Mouse (Mus musculus) bone marrow macrophage, adult 2 months (primary cell): ENCODE measurements around the gene Ppp1r3c. TPM values are rescaled to one million over a fixed set of nuclear protein-coding genes. Genes with fewer than 3 reads are reported as not detected.

Experiments used
- H3K27ac ChIP-seq: 2 replicates; pipeline ENCODE4 v1.5.1; 2012; ENCODE audit warnings: low read depth, low read length; ENCODE audit not compliant: insufficient read depth
- H3K4me1 ChIP-seq: 2 replicates; pipeline ENCODE4 v1.6.1; 2012; ENCODE audit warnings: low read length; ENCODE audit not compliant: control insufficient read depth, insufficient read depth
- H3K4me3 ChIP-seq: 2 replicates; pipeline ENCODE4 v1.5.1; 2012; ENCODE audit warnings: mild to moderate bottlenecking, low read length, moderate library complexity; ENCODE audit not compliant: insufficient read depth
- CTCF ChIP-seq: IDR thresholded peaks from 2 replicates; pipeline ENCODE4 v1.5.1; 2012; ENCODE audit warnings: low read depth, mild to moderate bottlenecking, low read length, moderate library complexity
- POLR2A ChIP-seq: IDR thresholded peaks from 2 replicates; pipeline ENCODE4 v1.6.1; 2012; ENCODE audit warnings: mild to moderate bottlenecking, low read depth, low read length, borderline replicate concordance
- polyA plus RNA-seq: library from polyadenylated mRNA; stranded (reverse); fragments of >200 nt; gene quantifications from 2 replicates; pipeline ENCODE4 v1.2.4, GENCODE M21; 2012; ENCODE audit not compliant: missing spikeins, insufficient read depth, insufficient read length

The Ppp1r3c gene
- not detected in 2 replicates for polyA plus RNA-seq

GRCm38 (mm10) chr19:36736537-36736936 lies at the start of gene Ppp1r3c:
TSS of gene Ppp1r3c (minus strand) at chr19:36736653.
- peak within 1 kb of the TSS; percentile 46 for H3K27ac ChIP-seq
- peak within 1 kb of the TSS; percentile 60 for H3K4me3 ChIP-seq
- H3K4me1 ChIP-seq = peaks cover 7% of the 10 kb centered on the region
- peak; percentile 53; the same call in 1 of the 2 replicates for TF ChIP-seq POLR2A
- TF ChIP-seq CTCF = no peak

GRCm38 (mm10) chr19:36783179-36783578 lies 46.7 kb upstream of the Ppp1r3c start:
- Histone ChIP-seq H3K4me1 (peaks cover 6% of the 10 kb centered on the region), H3K4me3 (no peak overlapping the region), H3K27ac (no peak overlapping the region)

GRCm38 (mm10) chr19:36782591-36782990 lies 46.1 kb upstream of the Ppp1r3c start:
- Histone ChIP-seq H3K4me1 (peaks cover 6% of the 10 kb centered on the region), H3K27ac (no peak overlapping the region), H3K4me3 (no peak overlapping the region)
- no peak for TF ChIP-seq CTCF
- no peak for TF ChIP-seq POLR2A

More at GRCm38 (mm10) chr19:36783179-36783578, 46.7 kb upstream of the Ppp1r3c start:
- TF ChIP-seq CTCF (no peak), POLR2A (no peak)

- peaks cover 6% of the 10 kb centered on the region for H3K4me1 ChIP-seq
- no peak overlapping the region for H3K4me3 ChIP-seq
- H3K27ac ChIP-seq = no peak overlapping the region
- no peak for TF ChIP-seq POLR2A
- no peak for TF ChIP-seq CTCF
Measured at GRCm38 (mm10) chr19:36781996-36782395, 45.5 kb upstream of the Ppp1r3c start.

GRCm38 (mm10) chr19:36780375-36780774 lies 43.9 kb upstream of the Ppp1r3c start:
- no peak for TF ChIP-seq POLR2A
- no peak for TF ChIP-seq CTCF
- Histone ChIP-seq H3K27ac (no peak overlapping the region), H3K4me1 (peaks cover 6% of the 10 kb centered on the region), H3K4me3 (no peak overlapping the region)

GRCm38 (mm10) chr19:36779765-36780164 lies 43.3 kb upstream of the Ppp1r3c start:
- no peak for TF ChIP-seq CTCF
- no peak for TF ChIP-seq POLR2A
- H3K4me3 ChIP-seq = no peak overlapping the region
- no peak overlapping the region for H3K27ac ChIP-seq
- H3K4me1 ChIP-seq = peaks cover 6% of the 10 kb centered on the region

GRCm38 (mm10) chr19:36775531-36775930 lies 39.1 kb upstream of the Ppp1r3c start:
- TF ChIP-seq CTCF (no peak), POLR2A (no peak)
- no peaks in the 10 kb centered on the region for H3K4me1 ChIP-seq
- H3K4me3 ChIP-seq = no peak overlapping the region
- no peak overlapping the region for H3K27ac ChIP-seq

GRCm38 (mm10) chr19:36773716-36774459 lies 37.4 kb upstream of the Ppp1r3c start:
- no peak overlapping the region for H3K27ac ChIP-seq
- TF ChIP-seq POLR2A = no peak
- TF ChIP-seq CTCF = no peak
- H3K4me1 ChIP-seq = peaks cover 5% of the 10 kb centered on the region
- H3K4me3 ChIP-seq = no peak overlapping the region

GRCm38 (mm10) chr19:36768084-36768483 lies 31.6 kb upstream of the Ppp1r3c start:
- TF ChIP-seq CTCF = no peak
- H3K4me1 ChIP-seq = peaks cover 27% of the 10 kb centered on the region
- H3K4me3 ChIP-seq = no peak overlapping the region
- peak overlapping the region; percentile 93 for H3K27ac ChIP-seq

GRCm38 (mm10) chr19:36764451-36764850 lies 28.0 kb upstream of the Ppp1r3c start:
- TF ChIP-seq CTCF (no peak), POLR2A (no peak)
- Histone ChIP-seq H3K4me1 (peaks cover 27% of the 10 kb centered on the region), H3K27ac (no peak overlapping the region), H3K4me3 (no peak overlapping the region)
